Mouse (Mus musculus) ES-Bruce4 (cell line): ENCODE data around the gene Sez6.

Experiments
- CTCF ChIP-seq: IDR thresholded peaks from one replicate; pipeline ENCODE4 v1.8.1; 2011; ENCODE audit warnings: low read depth, low read length
- POLR2A ChIP-seq: IDR thresholded peaks from one replicate; pipeline ENCODE4 v1.8.1; 2011; ENCODE audit warnings: low read length; ENCODE audit not compliant: insufficient read depth

GRCm38 (mm10) chr11:77930751-77931540 lies at the start of gene Sez6:
- TF ChIP-seq POLR2A (no peak), CTCF (no peak)
